Mouse (Mus musculus) midbrain, postnatal 0 days (tissue): Measurements from ENCODE around the gene Fli1. TPM values are rescaled to one million over a fixed set of nuclear protein-coding genes. Genes with fewer than 3 reads are reported as not detected.

ENCODE experiments used
- ATAC-seq: fragments of 200-750 bp; cut with Nextera tagmentation; 2 replicates; pipeline ENCODE4 v1.8.0; 2017; ENCODE audit warnings: moderate number of reproducible peaks, mild to moderate bottlenecking, moderate TSS enrichment, moderate library complexity; ENCODE audit not compliant: low FRiP score
- DNase-seq: peaks from one replicate; pipeline ENCODE4 v3.0.0-alpha.2; 2015; ENCODE audit warnings: low spot score
- H3K27ac ChIP-seq: fragments of 300-500 bp; sonication (generic); 2 replicates; pipeline ENCODE4 v1.5.1; 2014; ENCODE audit warnings: low read depth, mild to moderate bottlenecking, low read length, mixed read lengths
- H3K27me3 ChIP-seq: fragments of 300-500 bp; sonication (generic); 2 replicates; pipeline ENCODE4 v1.6.1; 2014; ENCODE audit warnings: low read length, control low read depth, mixed read lengths; ENCODE audit not compliant: insufficient read depth
- H3K36me3 ChIP-seq: fragments of 300-500 bp; sonication (generic); 2 replicates; pipeline ENCODE4 v1.6.1; 2014; ENCODE audit warnings: low read length, control low read depth, mixed read lengths; ENCODE audit not compliant: insufficient read depth
- H3K4me1 ChIP-seq: fragments of 300-500 bp; sonication (generic); 2 replicates; pipeline ENCODE4 v1.6.1; 2014; ENCODE audit warnings: mild to moderate bottlenecking, control low read depth, antibody characterized with exemption, low read length, mixed read lengths; ENCODE audit not compliant: insufficient read depth
- H3K4me2 ChIP-seq: fragments of 300-500 bp; sonication (generic); 2 replicates; pipeline ENCODE4 v1.6.1; 2014; ENCODE audit warnings: low read depth, mild to moderate bottlenecking, low read length, mixed read lengths; ENCODE audit not compliant: poor library complexity, severe bottlenecking
- H3K4me3 ChIP-seq: fragments of 300-500 bp; sonication (generic); 2 replicates; pipeline ENCODE4 v1.5.1; 2014; ENCODE audit warnings: low read depth, mild to moderate bottlenecking, low read length, moderate library complexity
- H3K9ac ChIP-seq: fragments of 300-500 bp; sonication (generic); replicated peaks from 2 replicates; pipeline ENCODE4 v1.6.1; 2014; ENCODE audit warnings: mild to moderate bottlenecking, low read length, moderate library complexity, mixed read lengths; ENCODE audit not compliant: poor library complexity, severe bottlenecking
- H3K9me3 ChIP-seq: fragments of 300-500 bp; sonication (generic); 2 replicates; pipeline ENCODE4 v1.6.1; 2016; ENCODE audit warnings: low read length, control low read depth
- CTCF ChIP-seq: IDR thresholded peaks from 2 replicates; pipeline ENCODE4 v1.5.1; 2016; ENCODE audit warnings: antibody characterized with exemption, mild to moderate bottlenecking
- WGBS: fragments of 180-500 bp; shearing (Covaris S2); extraction: QIAGEN DNeasy Blood & Tissue Kit; methylation state at CpG from one replicate; pipeline ENCODE4 v1.1.7; 2014; 5-methylcytosine and 5-hydroxymethylcytosine counted together
- polyA plus RNA-seq: library from polyadenylated mRNA; unstranded; fragments of >200 nt; fragmentation: Nextera tagmentation; extraction: Ambion mirVana; gene quantifications from 2 replicates; pipeline ENCODE4 v1.2.1, GENCODE M21; 2015
- total RNA-seq: library from RNA; depleted of rRNA; stranded (reverse); fragments of >200 nt; gene quantifications from 2 replicates; pipeline ENCODE4 v1.2.3, GENCODE M21; 2014

Fli1 gene
- total and polyA plus RNA-seq, 2 experiments from 2014 or later: 5.9 to 8.4 TPM

- DNase-seq (no peak), ATAC-seq (no peak)
- H3K4me3 ChIP-seq: no peak overlapping the region
- no peaks in the 10 kb centered on the region for H3K4me1 ChIP-seq
- H3K9ac ChIP-seq: no peak overlapping the region
- H3K4me2 ChIP-seq: no peak overlapping the region
- no peak for TF ChIP-seq CTCF
- H3K9me3 ChIP-seq: no peaks in the 10 kb centered on the region
- no peak overlapping the region for H3K27ac ChIP-seq
- 69% methylated on average over 8 of the region's 8 CpGs for WGBS
- H3K36me3 ChIP-seq: no peaks in the 10 kb centered on the region
- H3K27me3 ChIP-seq: no peaks in the 10 kb centered on the region
Observed at GRCm38 (mm10) chr9:32559859-32560258, 17.2 kb upstream of the Fli1 start.

- no peak overlapping the region for H3K4me2 ChIP-seq
- H3K4me1 ChIP-seq: no peaks in the 10 kb centered on the region
- H3K27ac ChIP-seq: no peak overlapping the region
- TF ChIP-seq CTCF: no peak
- no peaks in the 10 kb centered on the region for H3K36me3 ChIP-seq
- H3K9ac ChIP-seq: no peak overlapping the region
- no peak overlapping the region for H3K4me3 ChIP-seq
- no peaks in the 10 kb centered on the region for H3K27me3 ChIP-seq
- DNase-seq: no peak
- no peak for ATAC-seq
- no peaks in the 10 kb centered on the region for H3K9me3 ChIP-seq
Observed at GRCm38 (mm10) chr9:32559454-32559853, 16.8 kb upstream of the Fli1 start.

GRCm38 (mm10) chr9:32556313-32556712 is 13.7 kb upstream of the Fli1 start:
- Histone ChIP-seq H3K4me2 (no peak overlapping the region), H3K36me3 (no peaks in the 10 kb centered on the region), H3K4me3 (no peak overlapping the region), H3K27ac (no peak overlapping the region), H3K4me1 (no peaks in the 10 kb centered on the region), H3K9ac (no peak overlapping the region), H3K9me3 (no peaks in the 10 kb centered on the region), H3K27me3 (no peaks in the 10 kb centered on the region)
- no peak for DNase-seq
- no peak for TF ChIP-seq CTCF
- ATAC-seq: no peak
- WGBS: 84% methylated on average over 7 of the region's 7 CpGs

- DNase-seq (no peak), ATAC-seq (no peak)
- Histone ChIP-seq H3K36me3 (no peaks in the 10 kb centered on the region), H3K27me3 (0 out of 2 replicates have a peak, but pooled peaks cover 4% of the 10 kb centered on the region), H3K9me3 (no peaks in the 10 kb centered on the region), H3K4me1 (no peaks in the 10 kb centered on the region), H3K27ac (no peak overlapping the region), H3K9ac (no peak overlapping the region), H3K4me3 (no peak overlapping the region), H3K4me2 (no peak overlapping the region)
- TF ChIP-seq CTCF: no peak
- WGBS: 84% methylated on average over 3 of the region's 3 CpGs
Observed at GRCm38 (mm10) chr9:32555279-32555678, 12.6 kb upstream of the Fli1 start.

- H3K4me3 ChIP-seq: no peak overlapping the region
- no peaks in the 10 kb centered on the region for H3K4me1 ChIP-seq
- H3K27me3 ChIP-seq: peaks cover 43% of the 10 kb centered on the region
- TF ChIP-seq CTCF: no peak
- DNase-seq (no peak), ATAC-seq (no peak)
- no peaks in the 10 kb centered on the region for H3K36me3 ChIP-seq
- WGBS: 9% methylated on average over 10 of the region's 10 CpGs
- H3K27ac ChIP-seq: no peak overlapping the region
- H3K9ac ChIP-seq: no peak overlapping the region
- no peak overlapping the region for H3K4me2 ChIP-seq
- H3K9me3 ChIP-seq: no peaks in the 10 kb centered on the region
Observed at GRCm38 (mm10) chr9:32550541-32550940, 7.9 kb upstream of the Fli1 start.

GRCm38 (mm10) chr9:32549462-32550384 is 7.1 kb upstream of the Fli1 start:
- no peak overlapping the region for H3K4me2 ChIP-seq
- H3K27ac ChIP-seq: no peak overlapping the region
- no peak for TF ChIP-seq CTCF
- H3K4me3 ChIP-seq: no peak overlapping the region
- ATAC-seq (no peak), DNase-seq (no peak)
- no peaks in the 10 kb centered on the region for H3K4me1 ChIP-seq
- no peaks in the 10 kb centered on the region for H3K36me3 ChIP-seq
- peaks cover 49% of the 10 kb centered on the region for H3K27me3 ChIP-seq
- no peak overlapping the region for H3K9ac ChIP-seq
- H3K9me3 ChIP-seq: no peaks in the 10 kb centered on the region
- WGBS: 26% methylated on average over 6 of the region's 6 CpGs
